Comparison of ENCODE assay signal across 12 mouse cellular contexts in the genomic region with DNA sequence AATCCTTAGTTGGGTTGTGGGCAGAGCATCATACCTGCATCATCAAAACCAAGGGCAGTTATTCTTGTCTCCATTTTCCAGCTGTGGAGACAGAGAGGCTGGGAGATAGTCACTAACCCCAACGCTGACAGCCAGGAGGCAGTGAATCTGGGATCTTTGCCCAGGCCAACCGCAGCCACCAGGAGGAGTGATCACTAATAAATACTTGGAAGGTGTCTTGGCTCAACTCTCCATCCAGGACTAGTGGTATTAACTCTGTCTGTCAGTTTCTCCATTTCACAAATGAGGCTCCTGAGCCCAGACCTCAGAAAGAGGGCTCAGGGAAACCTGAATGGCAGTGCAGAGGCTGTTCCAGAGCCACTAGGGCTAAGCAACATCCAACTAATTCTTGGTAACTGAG. TPM values are rescaled to one million over a fixed set of nuclear protein-coding genes. Genes with fewer than 3 reads are reported as not detected.
DNase-seq lines count a peak whose midpoint lies in the region; ATAC-seq and TF ChIP-seq lines count a peak whose summit lies in the region.
"Had no signal": no experiment of that assay in that cellular context is flagged by ENCODE, and none has a peak within 500 bp of the region (broad histone marks: within the 10 kb centered on the region; RNA-seq: fewer than 3 reads in every experiment).

No protein-coding gene starts in this region.

- intact Hi-C loops in heart, postnatal 14 days (cut with DNase I) = loop anchor here (5.0 kb wide), 1 partner anchor 90 kb away; no protein-coding TSS in a partner anchor

- no peaks in the 10 kb centered on the region for H3K27me3 ChIP-seq in kidney, postnatal 0 days (ENCODE audit: insufficient read depth, low read length)
- H3K27me3 ChIP-seq in kidney, embryonic 16.5 days (ENCODE audit: insufficient read depth, low read length) = peaks cover 4% of the 10 kb centered on the region; the same call in 1 of the 2 replicates
- H3K27me3 ChIP-seq in midbrain, embryonic 13.5 days = 0 out of 2 replicates have a peak, but pooled peaks cover 6% of the 10 kb centered on the region

- no peak overlapping the region for H3K4me3 ChIP-seq in kidney, postnatal 0 days (replicated peaks; ENCODE audit: low read depth, low read length)
- H3K4me3 ChIP-seq in kidney, embryonic 16.5 days (ENCODE audit: low read length) = no peak overlapping the region
- H3K4me3 ChIP-seq in midbrain, embryonic 13.5 days (replicated peaks) = no peak overlapping the region
- H3K4me3 ChIP-seq: liver, embryonic 12.5 days had no signal

- no peaks in the 10 kb centered on the region for H3K9me3 ChIP-seq in kidney, postnatal 0 days (replicated peaks; ENCODE audit: low read length)
- H3K9me3 ChIP-seq in kidney, embryonic 16.5 days (ENCODE audit: low read length) = no peaks in the 10 kb centered on the region
- no peaks in the 10 kb centered on the region for H3K9me3 ChIP-seq in midbrain, embryonic 13.5 days
- H3K9me3 ChIP-seq: liver, embryonic 12.5 days had no signal

- DNase-seq in kidney, postnatal 0 days (ENCODE audit: low spot score) = no peak
- peak; percentile 17 for DNase-seq in MN1 (ENCODE audit: low spot score)
- DNase-seq in fat pad, adult 2 months (ENCODE audit: extremely low read depth, low read depth, low spot score) = peak; percentile 76
- DNase-seq in heart, postnatal 14 days = no peak
- no peak for DNase-seq in adrenal gland, adult 2 months
- DNase-seq: cerebellum, adult 9-11 months; kidney, postnatal 14 days; lung, postnatal 36 days; thymus, postnatal 14 days had no signal

- no peak overlapping the region for H3K27ac ChIP-seq in kidney, postnatal 0 days
- H3K27ac ChIP-seq in kidney, embryonic 16.5 days (ENCODE audit: low read length) = no peak overlapping the region
- H3K27ac ChIP-seq in midbrain, embryonic 13.5 days = peak overlapping the region; percentile 84; the same call in 1 of the 2 replicates
- H3K27ac ChIP-seq: liver, embryonic 12.5 days had no signal

- peak; percentile 17; the same call in 1 of the 2 replicates for TF ChIP-seq CTCF in kidney, postnatal 0 days (IDR thresholded peaks at IDR 0.05; ENCODE audit: low read depth)

- H3K36me3 ChIP-seq in kidney, postnatal 0 days (ENCODE audit: insufficient read depth, low read length) = no peaks in the 10 kb centered on the region
- no peaks in the 10 kb centered on the region for H3K36me3 ChIP-seq in kidney, embryonic 16.5 days (ENCODE audit: insufficient read depth, low read length)
- H3K36me3 ChIP-seq in midbrain, embryonic 13.5 days = no peaks in the 10 kb centered on the region
- H3K36me3 ChIP-seq: liver, embryonic 12.5 days had no signal

- H3K4me2 ChIP-seq in kidney, postnatal 0 days (ENCODE audit: low read length) = no peak overlapping the region
- no peak overlapping the region for H3K4me2 ChIP-seq in kidney, embryonic 16.5 days (replicated peaks; ENCODE audit: low read depth, low read length)
- no peak overlapping the region for H3K4me2 ChIP-seq in midbrain, embryonic 13.5 days (replicated peaks)
- H3K4me2 ChIP-seq: liver, embryonic 12.5 days had no signal

- 25% methylated on average over 2 of the region's 2 CpGs for WGBS in kidney, postnatal 0 days
- WGBS in kidney, embryonic 16.5 days = 34% methylated on average over 2 of the region's 2 CpGs
- 28% methylated on average over 2 of the region's 2 CpGs for WGBS in midbrain, embryonic 13.5 days

- no peaks in the 10 kb centered on the region for H3K4me1 ChIP-seq in kidney, postnatal 0 days (replicated peaks; ENCODE audit: insufficient read depth, low read length)
- H3K4me1 ChIP-seq in kidney, embryonic 16.5 days (ENCODE audit: insufficient read depth, low read length) = peaks cover 4% of the 10 kb centered on the region; the same call in 1 of the 2 replicates
- peaks cover 60% of the 10 kb centered on the region for H3K4me1 ChIP-seq in midbrain, embryonic 13.5 days (replicated peaks)

- ATAC-seq in kidney, postnatal 0 days (replicated peaks; ENCODE audit: low FRiP score, low read depth) = no peak
- ATAC-seq in kidney, embryonic 16.5 days (ENCODE audit: low FRiP score, low TSS enrichment) = no peak
- no peak for ATAC-seq in midbrain, embryonic 13.5 days
- ATAC-seq: liver, embryonic 12.5 days had no signal

- no peak overlapping the region for H3K9ac ChIP-seq in kidney, postnatal 0 days (ENCODE audit: low read depth, low read length)
- H3K9ac ChIP-seq in kidney, embryonic 16.5 days (replicated peaks; ENCODE audit: low read length) = no peak overlapping the region
- peak overlapping the region; percentile 32 for H3K9ac ChIP-seq in midbrain, embryonic 13.5 days (replicated peaks)
- H3K9ac ChIP-seq: liver, embryonic 12.5 days had no signal

RNA-seq across cellular contexts. Expression of a gene that starts 11.6 kb away (rescaled TPM):
- polyA plus RNA-seq in kidney, postnatal 0 days (2015; fragmentation: Nextera tagmentation; extraction: Ambion mirVana) = 10.2 and 10.3 TPM in 2 replicates
- polyA plus RNA-seq in kidney, embryonic 16.5 days (2015; fragmentation: Nextera tagmentation; extraction: Ambion mirVana) = 20.1 and 20.8 TPM in 2 replicates
- polyA plus RNA-seq in midbrain, embryonic 13.5 days (2015; fragmentation: Nextera tagmentation; extraction: Ambion mirVana) = 14.6 and 20.7 TPM in 2 replicates
- total RNA-seq in heart, postnatal 14 days (2021) = 10 to 100 TPM in 1 of 2 experiments, 1 to 10 TPM in 1; 9.3 to 10.3 TPM
- 10 to 100 TPM in 1 of 2 experiments, 1 to 10 TPM in 1; 5.3 to 19.1 TPM for total RNA-seq in adrenal gland, adult 2 months (2021)
- 25.3 and 26.6 TPM in 2 replicates for polyA plus RNA-seq in adrenal gland, adult 2 months (2012; rRNA removed)

RNA-seq across cellular contexts. Expression of a gene that starts 31.7 kb away (rescaled TPM):
- 33.1 and 36.9 TPM in 2 replicates for polyA plus RNA-seq in kidney, postnatal 0 days (2015; fragmentation: Nextera tagmentation; extraction: Ambion mirVana)
- polyA plus RNA-seq in kidney, embryonic 16.5 days (2015; fragmentation: Nextera tagmentation; extraction: Ambion mirVana) = 57.7 and 76.5 TPM in 2 replicates
- 74.4 and 76.0 TPM in 2 replicates for polyA plus RNA-seq in midbrain, embryonic 13.5 days (2015; fragmentation: Nextera tagmentation; extraction: Ambion mirVana)
- total RNA-seq in heart, postnatal 14 days (2021) = 10 to 100 TPM; 24.5 to 29.1 TPM
- total RNA-seq in adrenal gland, adult 2 months (2021) = 10 to 100 TPM; 32.8 to 35.7 TPM
- polyA plus RNA-seq in adrenal gland, adult 2 months (2012; rRNA removed) = 27.8 and 29.6 TPM in 2 replicates

RNA-seq across cellular contexts. Expression of a gene that starts 37.5 kb away (rescaled TPM):
- polyA plus RNA-seq in kidney, postnatal 0 days (2015; fragmentation: Nextera tagmentation; extraction: Ambion mirVana) = 26.1 and 29.0 TPM in 2 replicates
- polyA plus RNA-seq in kidney, embryonic 16.5 days (2015; fragmentation: Nextera tagmentation; extraction: Ambion mirVana) = 27.5 and 31.1 TPM in 2 replicates
- 21.4 and 23.1 TPM in 2 replicates for polyA plus RNA-seq in midbrain, embryonic 13.5 days (2015; fragmentation: Nextera tagmentation; extraction: Ambion mirVana)
- 10 to 100 TPM; 30.4 to 31.7 TPM for total RNA-seq in heart, postnatal 14 days (2021)
- total RNA-seq in adrenal gland, adult 2 months (2021) = 10 to 100 TPM; 34.0 to 42.8 TPM
- 58.9 and 62.1 TPM in 2 replicates for polyA plus RNA-seq in adrenal gland, adult 2 months (2012; rRNA removed)

RNA-seq across cellular contexts. Expression of a gene that starts 54.9 kb away (rescaled TPM):
- polyA plus RNA-seq in kidney, postnatal 0 days (2015; fragmentation: Nextera tagmentation; extraction: Ambion mirVana) = 15.0 and 15.5 TPM in 2 replicates
- 16.5 and 17.7 TPM in 2 replicates for polyA plus RNA-seq in kidney, embryonic 16.5 days (2015; fragmentation: Nextera tagmentation; extraction: Ambion mirVana)
- 29.5 and 32.5 TPM in 2 replicates for polyA plus RNA-seq in midbrain, embryonic 13.5 days (2015; fragmentation: Nextera tagmentation; extraction: Ambion mirVana)
- total RNA-seq in heart, postnatal 14 days (2021) = 10 to 100 TPM; 20.0 to 21.7 TPM
- 10 to 100 TPM; 34.6 to 39.4 TPM for total RNA-seq in adrenal gland, adult 2 months (2021)
- polyA plus RNA-seq in adrenal gland, adult 2 months (2012; rRNA removed) = 40.2 and 49.0 TPM in 2 replicates

Comparison
In these comparisons a context has a peak if more than half of its experiments do, and no peak if none do; other contexts are left out.
1. DNase-seq: peak in MN1 (single experiment) and fat pad, adult 2 months (single experiment); none in kidney, postnatal 0 days (single experiment), heart, postnatal 14 days (0 of 2) and adrenal gland, adult 2 months (single experiment).